Mouse (Mus musculus) C2C12 (cell line): Measurements from ENCODE around the gene Acpp.

Experiments
- CTCF ChIP-seq: IDR thresholded peaks from one replicate; pipeline ENCODE4 v1.5.1; 2011; ENCODE audit not compliant: control insufficient read depth, insufficient read depth, insufficient read length
- MYOD1 ChIP-seq: IDR thresholded peaks from one replicate; pipeline ENCODE4 v1.6.1; 2011; ENCODE audit warnings: low read depth; ENCODE audit not compliant: control insufficient read depth, insufficient read length

GRCm38 (mm10) chr9:104382571-104383170, 45.1 kb upstream of the Acpp start:
- no peak for TF ChIP-seq MYOD1
- no peak for TF ChIP-seq CTCF
